Mouse (Mus musculus): ENCODE measurements around the gene Hormad2. TPM values are rescaled to one million over a fixed set of nuclear protein-coding genes. Genes with fewer than 3 reads are reported as not detected.
A peak's percentile ranks its signal among the peaks of the same experiment; 100 is the strongest.

Gene Hormad2
- total and polyA plus RNA-seq, 3 experiments, result not detected

DNA sequence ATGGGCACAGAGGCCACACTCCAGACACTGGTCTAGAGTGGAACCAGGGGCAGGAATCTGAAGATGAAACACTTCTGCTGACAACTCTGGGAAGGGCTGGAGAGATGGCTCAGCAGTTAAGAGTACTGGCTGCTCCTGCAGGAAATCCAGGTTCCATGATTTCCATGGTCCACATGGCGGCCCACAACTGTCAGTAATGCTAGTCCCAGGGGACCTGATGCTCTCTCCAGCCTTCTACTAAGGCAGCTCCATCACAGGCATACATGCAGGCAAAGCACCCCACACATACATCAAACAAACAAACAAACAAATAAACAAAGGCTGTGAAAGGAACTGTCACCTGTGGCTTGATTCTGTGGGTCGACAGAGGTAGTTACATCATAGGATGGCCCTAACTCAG lies 134.8 kb downstream of the Hormad2 start:
- no peaks in the 10 kb centered on the region for H3K27me3 ChIP-seq (replicated peaks)
- TF ChIP-seq POLR2A (IDR thresholded peaks at IDR 0.05; ENCODE audit: low read depth, low read length), result no peak
- TF ChIP-seq MEF2A (IDR thresholded peaks at IDR 0.05; ENCODE audit: borderline replicate concordance, low read depth, low read length), result no peak
- no peak for TF ChIP-seq ZMIZ1 (IDR thresholded peaks at IDR 0.05; ENCODE audit: low read depth, low read length)
- TF ChIP-seq ZNF384 (IDR thresholded peaks at IDR 0.05; ENCODE audit: low read depth, low read length), result no peak
- TF ChIP-seq ETS1 (conservative IDR thresholded peaks at IDR 0.05; ENCODE audit: low read depth, low read length), result no peak
- no peak for TF ChIP-seq MYC (IDR thresholded peaks at IDR 0.05; ENCODE audit: low read depth, low read length)
- TF ChIP-seq TCF12 (IDR thresholded peaks at IDR 0.05; ENCODE audit: low read depth, low read length), result no peak
- TF ChIP-seq GABPA (IDR thresholded peaks at IDR 0.05; ENCODE audit: insufficient replicate concordance, low read depth, low read length), result no peak
- no peak for TF ChIP-seq NELFE (IDR thresholded peaks at IDR 0.05; ENCODE audit: low read depth, low read length)
- TF ChIP-seq USF1 (IDR thresholded peaks at IDR 0.05; ENCODE audit: low read depth, low read length), result no peak
- TF ChIP-seq CHD1 (IDR thresholded peaks at IDR 0.05; ENCODE audit: low read depth, low read length), result no peak
- no peak for TF ChIP-seq SMC3 (IDR thresholded peaks at IDR 0.05; ENCODE audit: low read depth, low read length)
- TF ChIP-seq BHLHE40 (IDR thresholded peaks at IDR 0.05; ENCODE audit: low read depth, low read length), result no peak
- no peak for TF ChIP-seq POLR2AphosphoS2 (IDR thresholded peaks at IDR 0.05; ENCODE audit: low read depth, low read length)
- no peak for TF ChIP-seq MAFK (IDR thresholded peaks at IDR 0.05; ENCODE audit: insufficient replicate concordance, low read length)
- no peak for TF ChIP-seq E2F4 (IDR thresholded peaks at IDR 0.05; ENCODE audit: insufficient replicate concordance, low read depth, low read length)
- no peak for TF ChIP-seq MAX (IDR thresholded peaks at IDR 0.05; ENCODE audit: low read length)
- no peak overlapping the region for H3K9ac ChIP-seq (ENCODE audit: insufficient read depth, low read depth)
- no peak overlapping the region for H3K27ac ChIP-seq (ENCODE audit: insufficient read depth, low read depth)
- H3K9me3 ChIP-seq (replicated peaks; ENCODE audit: low read length), result no peaks in the 10 kb centered on the region
- H3K4me2 ChIP-seq (ENCODE audit: insufficient read depth, low read depth, poor library complexity, severe bottlenecking), result no peak overlapping the region
- in situ Hi-C loops (cut with MboI; ENCODE audit: low pct_ligation_motif_present, low pct_unique_long_range_greater_than_20kb, low sequenced_read_pairs), result no loop called here
- dilution Hi-C loops (cut with MboI; ENCODE audit: extremely low pct_ligation_motif_present, extremely low pct_unique_long_range_greater_than_20kb, low sequenced_read_pairs), result no loop called here
- DNase-seq (ENCODE audit: extremely low read depth), result no peak
- H3K4me1 ChIP-seq (ENCODE audit: control insufficient read depth in 1 of 2, insufficient read depth in 2 of 2), result peaks cover 25 to 53% of the 10 kb centered on the region in 2 experiments
- H3K36me3 ChIP-seq (replicated peaks in 1 of 2; ENCODE audit: control insufficient read depth in 1 of 2, insufficient read depth in 1 of 2, low read length in 1 of 2), result no peaks in the 10 kb centered on the region
- no peak overlapping the region for H3K4me3 ChIP-seq (replicated peaks in 1 of 3; ENCODE audit: low read depth in 2 of 3, low read length in 2 of 3, poor library complexity in 1 of 3)
- no peaks in the 10 kb centered on the region for H3K79me2 ChIP-seq (replicated peaks; ENCODE audit: control insufficient read depth, extremely low read depth, insufficient read depth, poor library complexity, severe bottlenecking)

DNA sequence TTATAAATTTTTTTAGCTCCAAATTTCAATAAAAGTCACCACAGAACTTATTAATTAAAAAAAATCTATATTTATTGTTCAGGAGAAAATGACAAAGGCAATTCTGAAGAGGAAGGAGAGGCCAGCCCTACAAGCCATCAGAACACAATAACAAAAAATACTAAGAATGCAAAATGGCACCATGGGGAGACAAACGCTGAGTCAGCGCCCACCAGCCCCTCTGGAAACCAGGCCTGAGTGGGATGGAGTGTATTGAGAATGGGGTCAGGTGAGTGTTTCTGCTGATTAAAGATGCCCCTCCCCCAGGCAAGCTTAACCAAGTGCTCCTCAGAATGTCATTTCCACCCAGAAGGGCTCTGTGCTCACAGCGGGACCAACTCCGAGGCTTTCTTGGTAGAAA lies 135.8 kb downstream of the Hormad2 start:
- in situ Hi-C loops (cut with MboI; ENCODE audit: low pct_ligation_motif_present, low pct_unique_long_range_greater_than_20kb, low sequenced_read_pairs), result no loop called here
- no peaks in the 10 kb centered on the region for H3K79me2 ChIP-seq (replicated peaks; ENCODE audit: control insufficient read depth, extremely low read depth, insufficient read depth, poor library complexity, severe bottlenecking)
- TF ChIP-seq NRF1 (IDR thresholded peaks at IDR 0.05; ENCODE audit: low read depth, low read length), result no peak
- no peak for TF ChIP-seq BHLHE40 (IDR thresholded peaks at IDR 0.05; ENCODE audit: low read depth, low read length)
- TF ChIP-seq MAFK (IDR thresholded peaks at IDR 0.05; ENCODE audit: insufficient replicate concordance, low read length), result peak; percentile 92
- DNase-seq (ENCODE audit: extremely low read depth), result no peak
- no peak overlapping the region for H3K4me3 ChIP-seq (replicated peaks in 1 of 3; ENCODE audit: low read depth in 2 of 3, low read length in 2 of 3, poor library complexity in 1 of 3)
- peaks cover 28 to 55% of the 10 kb centered on the region in 2 experiments for H3K4me1 ChIP-seq (ENCODE audit: control insufficient read depth in 1 of 2, insufficient read depth in 2 of 2)
- no peaks in the 10 kb centered on the region for H3K27me3 ChIP-seq (replicated peaks)
- no peaks in the 10 kb centered on the region for H3K9me3 ChIP-seq (replicated peaks; ENCODE audit: low read length)
- no peaks in the 10 kb centered on the region for H3K36me3 ChIP-seq (replicated peaks in 1 of 2; ENCODE audit: control insufficient read depth in 1 of 2, insufficient read depth in 1 of 2, low read length in 1 of 2)
- no peak overlapping the region for H3K4me2 ChIP-seq (ENCODE audit: insufficient read depth, low read depth, poor library complexity, severe bottlenecking)
- H3K9ac ChIP-seq (ENCODE audit: insufficient read depth, low read depth), result no peak overlapping the region
- H3K27ac ChIP-seq (ENCODE audit: insufficient read depth, low read depth), result no peak overlapping the region
- dilution Hi-C loops (cut with MboI; ENCODE audit: extremely low pct_ligation_motif_present, extremely low pct_unique_long_range_greater_than_20kb, low sequenced_read_pairs), result no loop called here

Data from CH12.LX (cell line).